Mouse (Mus musculus) MEL-GATA-1-ER (cell line): ENCODE results near the gene Mob2.

ENCODE experiments used
- DNase-seq: peaks from one replicate; pipeline ENCODE4 v3.0.0-alpha.2; 2012; ENCODE audit warnings: low read depth; ENCODE audit errors: extremely low read depth

The Mob2 gene

DNA sequence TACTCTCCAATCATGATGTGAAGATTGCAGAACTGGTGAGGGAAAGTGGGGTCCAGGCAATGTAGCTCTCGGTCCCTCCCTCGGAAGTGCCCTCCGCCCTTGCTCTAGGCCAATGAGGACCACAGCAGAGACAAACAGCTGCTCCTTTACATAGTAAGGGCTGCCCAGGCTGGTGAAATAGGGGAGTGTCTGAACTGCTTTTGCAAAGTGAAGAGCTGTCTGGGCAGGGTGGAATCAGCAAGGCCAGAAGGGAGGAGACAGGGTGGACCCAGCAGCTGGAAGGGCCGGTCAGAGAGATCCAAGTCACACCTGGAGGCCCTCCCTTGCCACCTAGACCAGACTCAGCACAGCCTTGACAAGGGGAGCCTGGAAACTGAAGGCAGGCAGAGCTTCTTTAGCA is 34.9 kb downstream of the Mob2 start:
- no peak for DNase-seq

DNA sequence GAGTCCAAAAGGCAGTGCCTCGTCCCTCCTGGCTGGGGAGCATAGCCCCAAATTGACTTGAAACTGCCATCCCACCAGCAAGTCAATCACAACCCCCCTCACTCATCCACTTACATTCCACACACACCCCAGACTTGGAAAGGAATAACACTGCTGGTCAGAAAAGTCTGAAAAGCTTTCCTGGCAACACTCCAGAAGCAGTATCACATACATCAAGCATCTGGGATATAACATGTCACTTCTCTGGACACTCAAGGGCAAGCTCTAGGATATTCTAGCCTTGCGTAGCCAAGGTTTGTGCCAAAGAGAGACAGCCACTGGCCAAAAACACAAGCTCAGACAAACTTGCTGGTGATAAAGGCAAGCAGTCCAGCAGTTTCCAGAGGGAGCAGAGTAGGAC is 35.7 kb downstream of the Mob2 start:
- no peak for DNase-seq

DNA sequence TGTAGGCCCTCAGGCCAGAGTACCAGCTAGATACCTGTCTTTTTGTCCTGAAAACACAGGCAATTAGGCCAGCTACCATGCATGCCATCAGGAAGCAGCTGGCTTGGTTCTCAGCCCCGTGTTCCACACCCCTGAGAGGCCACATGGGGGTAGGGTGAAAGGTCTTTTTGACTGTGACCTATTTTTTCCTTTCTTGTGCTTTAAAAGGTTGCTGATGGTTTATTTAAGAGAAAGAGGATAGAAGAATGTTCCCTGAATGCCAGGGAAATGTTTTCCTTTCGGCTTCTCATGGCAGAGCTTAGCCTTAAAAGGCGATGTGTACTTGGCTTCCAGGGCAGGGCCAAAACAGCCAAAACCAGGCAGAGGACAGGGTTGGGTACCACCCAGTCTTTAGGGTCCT is 40.0 kb downstream of the Mob2 start:
- DNase-seq = no peak

DNA sequence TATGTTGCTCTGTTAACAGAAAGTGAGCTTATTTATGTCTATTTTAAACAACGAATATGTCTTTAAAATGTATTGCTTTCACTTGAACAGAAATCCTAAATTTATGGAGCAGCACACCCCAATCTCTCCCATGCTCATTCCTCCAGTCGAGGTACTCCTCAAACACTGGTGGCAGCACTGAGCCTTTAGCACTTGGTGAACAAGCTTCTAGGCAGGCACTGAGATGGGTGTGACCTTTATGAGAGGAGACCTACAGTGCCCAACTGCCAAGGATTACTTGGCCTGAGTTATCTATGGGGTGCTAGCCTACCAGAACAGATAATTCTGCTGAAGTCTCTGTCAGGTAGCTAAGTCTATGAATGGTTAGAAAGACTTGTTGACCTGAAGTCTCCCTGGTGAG is 41.2 kb downstream of the Mob2 start:
- DNase-seq = no peak

DNA sequence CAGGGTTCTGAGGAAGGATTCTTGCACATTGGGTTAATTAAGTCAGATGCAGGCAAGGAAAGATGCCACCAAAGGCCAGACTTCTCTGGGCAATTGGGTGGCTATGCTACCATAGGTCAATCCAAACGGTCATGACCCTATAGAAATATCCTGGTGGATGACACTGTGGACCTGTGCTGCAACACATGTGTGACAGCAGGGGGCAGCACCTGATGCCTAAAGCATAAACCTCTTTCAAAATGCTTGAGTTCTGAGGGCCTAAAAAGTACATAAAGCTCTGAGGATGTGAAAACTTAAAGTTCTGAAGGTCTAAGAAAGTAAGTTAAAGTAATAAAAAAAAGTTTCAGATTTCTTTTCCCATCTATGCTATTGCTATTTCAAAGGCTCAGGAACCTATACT is 44.3 kb downstream of the Mob2 start:
- DNase-seq = peak; percentile 10

DNA sequence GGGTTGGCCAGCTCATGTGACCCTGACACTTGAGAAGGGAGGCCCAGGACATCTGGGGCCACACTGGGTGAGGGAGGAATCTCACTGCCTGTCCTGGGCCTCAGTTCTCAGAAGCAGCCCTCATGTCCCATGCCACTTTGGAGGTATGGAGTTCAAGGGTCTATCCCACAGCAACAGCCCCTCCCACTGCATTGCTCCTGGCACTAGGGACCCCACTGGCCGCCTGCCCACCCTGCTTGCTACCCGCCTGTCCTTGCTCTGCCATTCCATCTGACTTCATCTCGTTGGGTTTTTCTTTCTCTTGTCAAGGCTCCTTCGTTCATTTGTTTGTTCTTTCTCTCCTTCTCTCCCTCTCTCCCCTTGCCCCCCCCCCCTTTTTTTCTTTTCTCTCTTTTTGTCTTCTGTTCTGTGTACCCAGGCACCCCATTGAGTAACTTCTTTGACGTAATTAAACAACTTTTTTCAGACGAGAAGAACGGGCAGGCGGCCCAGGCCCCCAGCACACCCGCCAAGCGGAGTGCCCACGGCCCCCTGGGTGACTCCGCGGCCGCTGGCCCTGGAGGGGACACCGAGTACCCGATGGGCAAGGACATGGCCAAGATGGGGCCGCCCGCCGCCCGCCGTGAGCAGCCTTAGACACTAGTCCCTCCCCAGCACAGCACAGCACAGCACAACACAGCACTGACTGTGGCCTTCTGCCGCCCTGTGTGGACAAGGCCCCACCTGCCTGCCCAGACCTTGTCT is 59.1 kb downstream of the Mob2 start:
- no peak for DNase-seq

DNA sequence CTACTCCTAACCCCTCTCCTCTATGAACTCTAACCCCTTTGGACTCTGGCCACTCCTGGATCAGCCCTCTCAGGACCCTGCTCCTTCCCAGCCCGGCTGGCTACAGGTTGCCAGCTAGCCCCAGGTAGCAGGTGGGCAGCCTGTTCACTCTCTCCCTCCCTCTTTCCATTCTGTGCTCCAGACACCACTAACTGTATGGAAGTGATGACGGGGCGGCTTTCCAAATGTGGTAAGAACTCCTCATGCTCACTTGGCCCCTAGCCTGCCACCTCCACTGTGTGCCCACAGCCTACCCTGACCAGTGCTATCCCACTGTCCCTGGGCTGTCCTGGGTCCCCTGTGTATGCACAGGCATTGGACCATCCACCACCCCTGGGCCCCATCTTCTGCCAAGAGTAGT is 60.2 kb downstream of the Mob2 start:
- no peak for DNase-seq

DNA sequence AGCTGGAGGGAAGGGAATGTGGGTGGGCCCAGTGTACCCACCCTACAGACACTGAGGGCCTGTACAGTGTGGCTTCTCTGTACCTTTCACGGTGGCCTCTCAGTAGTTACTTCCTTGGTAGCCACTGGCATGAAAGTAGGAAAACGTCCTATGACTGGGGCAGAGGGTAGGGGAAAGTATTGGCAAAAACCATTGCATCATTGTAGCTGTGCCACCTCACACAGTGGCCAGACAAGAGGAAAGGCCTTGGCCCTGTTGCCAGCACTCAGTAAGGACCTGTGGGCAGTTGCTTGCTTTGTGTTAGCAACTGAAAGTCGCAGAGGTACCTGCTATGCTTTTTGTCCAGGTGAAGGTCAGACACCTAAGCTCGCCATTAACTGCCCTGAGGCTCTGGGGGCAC is 66.7 kb downstream of the Mob2 start:
- no peak for DNase-seq

DNA sequence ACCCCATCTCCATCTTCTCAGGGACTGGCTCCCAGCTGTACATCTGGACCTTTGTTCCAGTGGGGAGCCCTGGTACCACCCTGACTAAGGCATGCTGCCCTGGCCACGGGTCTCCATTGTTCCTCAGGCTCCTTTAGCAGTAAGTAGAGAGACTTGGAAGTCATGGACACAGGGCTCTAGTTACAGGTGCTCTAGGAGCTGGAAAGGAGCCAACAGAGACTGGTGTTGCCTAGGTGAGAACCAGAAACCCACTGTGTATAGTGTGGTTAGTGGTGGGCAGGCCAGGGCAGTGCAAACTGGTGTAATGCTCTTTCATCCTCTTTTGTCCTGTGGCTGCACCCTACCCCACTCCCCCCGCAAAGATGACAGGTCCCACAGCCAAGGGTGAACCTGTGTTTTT is 69.7 kb downstream of the Mob2 start:
- no peak for DNase-seq

DNA sequence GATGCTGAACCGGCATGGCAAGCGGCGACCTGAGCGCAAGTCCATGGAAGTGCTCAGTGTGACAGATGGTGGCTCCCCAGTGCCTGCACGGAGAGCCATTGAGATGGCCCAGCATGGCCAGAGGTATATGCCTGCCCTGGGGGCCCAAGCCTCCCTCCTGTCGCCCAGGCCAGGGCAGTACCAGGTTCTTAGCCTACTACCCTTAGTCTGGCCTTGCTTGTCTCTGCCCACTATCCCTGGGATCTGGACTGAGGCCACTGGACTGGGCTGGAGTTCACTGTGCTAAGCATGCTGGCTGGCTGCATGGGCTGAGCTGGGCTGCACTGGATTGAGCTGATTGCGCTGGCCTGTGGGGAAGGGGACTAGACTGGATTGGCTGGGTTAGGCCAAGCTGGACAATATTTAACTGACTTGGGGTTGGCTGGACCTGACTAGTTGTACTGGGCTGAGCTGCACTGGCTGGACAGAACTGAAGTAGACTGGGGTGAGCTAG is 72.5 kb downstream of the Mob2 start:
- DNase-seq = no peak

DNA sequence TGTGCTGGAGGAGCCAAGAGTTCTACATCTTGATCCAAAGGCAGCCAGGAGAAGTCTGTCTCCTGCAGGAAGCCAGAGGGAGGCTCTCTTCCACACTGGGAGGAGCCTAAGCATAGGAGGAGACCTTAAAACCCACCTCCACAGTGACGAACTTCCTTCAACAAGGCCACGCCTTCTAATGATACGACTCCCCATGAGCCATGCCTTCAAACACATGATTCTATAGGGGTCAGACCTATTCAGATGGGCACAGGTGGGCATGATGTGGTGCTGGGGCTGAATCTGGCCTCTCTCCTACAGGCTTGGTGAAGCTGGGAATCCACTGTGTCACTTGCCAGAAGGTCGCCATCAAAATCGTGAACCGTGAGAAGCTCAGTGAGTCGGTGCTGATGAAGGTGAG is 79.6 kb downstream of the Mob2 start:
- no peak for DNase-seq

DNA sequence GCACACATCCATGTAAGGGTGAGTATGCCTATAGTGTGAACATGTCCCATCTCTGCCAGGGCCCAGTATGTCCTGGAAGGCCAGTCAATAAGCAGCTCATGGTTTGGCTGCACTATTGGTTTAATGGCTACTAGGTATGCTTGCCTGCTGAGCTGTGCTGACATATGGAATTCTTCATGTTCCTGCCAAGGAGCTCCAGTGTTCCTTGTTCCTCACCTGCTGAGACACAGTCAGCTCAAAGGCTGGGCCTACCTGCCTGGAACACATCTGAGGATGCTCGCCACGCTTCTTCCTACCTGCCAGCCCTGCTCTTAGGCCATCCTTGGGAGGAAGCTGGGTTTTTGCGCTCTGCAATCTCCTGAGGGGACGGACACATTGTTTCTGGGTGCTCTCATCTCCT is 81.6 kb downstream of the Mob2 start:
- no peak for DNase-seq

DNA sequence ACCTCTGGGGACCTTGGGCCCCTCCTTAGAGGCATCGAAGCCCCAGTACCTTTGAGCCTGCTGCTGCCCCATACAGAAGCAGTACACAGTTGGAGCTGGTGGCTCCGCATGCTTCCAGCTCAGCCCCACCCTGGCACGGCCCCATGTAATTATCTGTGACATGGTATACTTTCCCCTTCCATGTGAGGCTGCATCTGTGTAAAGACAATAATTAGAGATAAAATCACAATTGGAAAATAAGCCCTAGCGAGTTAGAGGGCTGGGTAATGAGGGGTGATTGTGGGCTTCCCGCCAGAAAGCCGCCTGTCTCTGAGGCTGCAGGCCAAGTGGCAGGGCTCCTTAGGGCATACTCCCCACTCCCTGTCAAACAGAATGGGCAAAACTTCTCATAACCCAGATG is 82.9 kb downstream of the Mob2 start:
- no peak for DNase-seq

DNA sequence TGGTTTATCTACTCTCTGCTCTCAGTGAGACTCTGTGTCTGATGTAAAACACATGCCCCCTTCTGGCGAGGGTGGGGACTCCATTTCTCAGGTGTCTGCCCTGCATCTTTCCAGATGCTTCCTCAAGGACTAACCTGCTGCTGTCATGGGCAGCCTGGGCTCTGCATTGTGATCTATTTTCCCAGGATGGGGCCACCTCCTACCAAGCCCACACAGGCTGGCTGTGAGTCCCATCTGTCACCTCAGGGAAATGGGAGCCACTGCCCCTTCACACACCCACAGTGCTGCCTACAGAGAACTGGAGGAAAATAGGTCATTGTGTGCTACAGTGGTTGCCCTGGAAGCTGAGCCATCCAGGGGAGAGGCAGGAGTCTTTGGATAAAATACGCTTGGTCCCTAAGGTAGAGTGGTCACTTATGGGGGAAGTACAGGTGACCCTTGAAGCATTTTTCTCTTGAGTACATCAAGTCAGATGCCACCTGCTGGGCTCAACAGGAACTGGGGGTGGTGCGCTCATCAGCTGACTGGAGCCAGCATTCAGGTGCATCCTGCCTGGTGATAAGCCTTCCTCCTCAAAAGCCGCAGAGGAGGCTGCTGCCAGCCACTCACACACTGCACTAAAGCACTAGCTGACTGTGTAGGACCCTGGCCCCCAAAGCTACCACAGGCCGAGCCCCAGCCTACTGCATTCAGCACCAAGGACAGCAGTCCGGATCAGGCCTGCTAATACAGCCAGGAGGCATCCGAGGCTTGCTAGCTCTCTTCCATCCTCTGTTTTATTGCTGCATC is 87.8 kb downstream of the Mob2 start:
- peak; percentile 7 for DNase-seq

DNA sequence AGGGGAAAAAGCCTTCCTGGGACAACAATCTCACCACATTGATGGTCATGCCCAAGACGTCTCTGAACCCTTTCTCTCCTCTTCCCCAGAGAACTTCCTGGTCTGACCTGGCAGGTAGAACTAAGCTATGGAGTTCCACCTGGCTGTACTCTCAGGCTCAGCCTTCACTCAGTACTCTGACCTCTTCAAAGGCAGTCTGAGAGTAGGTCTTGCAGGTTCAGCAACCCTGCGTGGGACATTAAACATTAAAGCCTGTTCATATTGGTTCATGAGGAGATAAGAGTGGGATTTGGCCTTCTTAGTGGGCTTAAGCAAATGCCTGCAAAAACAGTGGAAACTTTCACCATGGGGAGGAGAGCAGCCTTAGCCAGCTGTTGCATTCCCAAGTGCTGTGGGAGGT is 94.6 kb downstream of the Mob2 start:
- DNase-seq = no peak

DNA sequence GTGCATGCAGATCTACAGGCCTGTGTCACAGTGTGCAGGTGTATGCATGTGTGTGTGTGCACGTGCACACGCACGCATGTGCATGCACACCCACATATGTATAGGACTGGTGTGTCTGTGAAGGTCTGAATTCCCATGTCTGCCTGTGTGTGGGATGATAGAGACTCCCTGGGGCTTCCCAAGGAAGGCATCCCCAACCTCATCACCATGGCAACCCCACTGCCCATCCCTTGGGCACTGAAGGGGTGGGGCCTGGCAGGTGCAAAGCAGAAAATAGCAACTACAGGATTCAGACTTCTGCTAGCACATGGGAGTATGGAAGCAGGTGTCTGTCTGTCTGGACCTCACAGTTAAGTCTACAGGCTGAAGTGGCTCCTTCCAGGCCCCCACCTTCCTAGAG is 98.3 kb downstream of the Mob2 start:
- no peak for DNase-seq

DNA sequence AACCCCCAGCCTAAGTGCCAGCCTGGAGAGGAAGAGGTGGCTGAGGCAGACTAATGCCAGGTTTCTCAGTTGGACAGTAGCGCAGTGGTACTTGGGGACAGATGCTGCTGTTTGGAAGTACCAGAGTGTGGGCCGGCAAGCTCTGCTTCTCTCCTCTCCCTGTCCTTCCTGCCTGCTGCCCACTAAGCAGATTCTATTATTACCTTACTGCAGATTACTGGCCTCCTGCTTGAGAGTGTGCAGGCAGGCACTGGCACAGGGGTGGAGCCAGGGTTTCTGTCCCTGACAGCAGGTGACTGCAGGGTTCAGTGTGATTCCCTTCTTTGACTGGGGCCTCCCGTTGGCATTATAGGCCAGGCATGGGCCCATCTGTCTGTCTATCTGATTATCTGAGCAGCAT is 99.4 kb downstream of the Mob2 start:
- DNase-seq = no peak

DNA sequence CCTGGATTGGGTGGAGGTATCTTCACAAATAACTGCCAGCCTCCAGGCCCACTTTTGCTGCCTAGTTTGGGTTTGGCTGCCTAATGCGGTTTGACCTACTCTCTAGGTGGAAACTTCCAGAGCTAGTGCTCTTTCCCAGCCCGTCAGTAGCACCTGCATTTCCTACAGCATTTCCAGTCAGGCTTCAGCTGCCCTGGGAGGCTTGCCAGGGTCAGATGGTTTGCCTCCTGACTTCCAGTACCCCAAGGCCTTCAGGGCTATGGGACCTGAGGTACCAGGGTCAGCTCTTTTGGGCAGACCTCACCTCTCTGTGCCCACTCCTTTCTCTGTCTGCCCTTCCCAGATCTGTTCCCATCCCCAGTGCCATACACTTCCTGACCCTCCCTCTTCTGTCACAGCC is 99.9 kb downstream of the Mob2 start:
- no peak for DNase-seq

DNA sequence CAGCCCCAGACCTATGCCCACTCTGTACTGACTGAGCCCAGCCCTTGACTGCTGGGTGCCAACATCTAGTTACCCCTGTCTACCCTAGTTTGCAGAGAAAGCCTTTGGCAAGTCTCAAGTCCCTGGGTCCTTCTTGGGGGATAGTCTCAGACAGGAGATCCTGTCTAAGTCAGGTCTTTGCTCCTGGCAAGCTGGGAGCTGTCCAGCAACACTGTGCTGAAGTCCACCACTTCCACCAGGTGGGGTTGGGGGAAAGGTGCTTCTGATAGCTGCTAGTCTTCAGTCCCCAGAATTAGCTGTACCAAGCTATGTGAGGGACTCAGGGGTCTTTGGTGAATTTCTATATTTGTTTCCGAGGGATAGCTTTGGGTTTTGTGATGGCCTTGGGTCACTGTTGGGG is 101.7 kb downstream of the Mob2 start:
- DNase-seq = no peak
